Mouse (Mus musculus): ENCODE data around the gene Serpine3. TPM values are rescaled to one million over a fixed set of nuclear protein-coding genes. Genes with fewer than 3 reads are reported as not detected.

The Serpine3 gene
- total and polyA plus RNA-seq, 3 experiments: not detected

Other genes starting within 250 kb of the Serpine3 start
- under 1 TPM; 0.81 to 0.97 TPM for gene Gucy1b2, start 207.4 kb upstream of the Serpine3 start, total RNA-seq (2021)
- 0.11 and 0.43 TPM in 2 replicates for gene Gucy1b2, start 207.4 kb upstream of the Serpine3 start, polyA plus RNA-seq (2012; rRNA removed)
- gene Fam124a, start 107.9 kb upstream of the Serpine3 start, total RNA-seq (2021): 1 to 10 TPM; 2.5 to 3.3 TPM
- 2.4 and 3.6 TPM in 2 replicates for gene Fam124a, start 107.9 kb upstream of the Serpine3 start, polyA plus RNA-seq (2012; rRNA removed)
- gene Gm4131, start 96.7 kb upstream of the Serpine3 start, total RNA-seq (2021): not detected
- not detected in 2 replicates for gene Gm4131, start 96.7 kb upstream of the Serpine3 start, polyA plus RNA-seq (2012; rRNA removed)
- gene Ints6, start 97.5 kb downstream of the Serpine3 start, total RNA-seq (2021): 10 to 100 TPM; 42.6 to 60.3 TPM
- 13.5 and 16.2 TPM in 2 replicates for gene Ints6, start 97.5 kb downstream of the Serpine3 start, polyA plus RNA-seq (2012; rRNA removed)
- gene Wdfy2, start 174.0 kb downstream of the Serpine3 start, total RNA-seq (2021): 10 to 100 TPM; 29.5 to 31.9 TPM
- 9.0 and 14.0 TPM in 2 replicates for gene Wdfy2, start 174.0 kb downstream of the Serpine3 start, polyA plus RNA-seq (2012; rRNA removed)

All from adrenal gland, adult 2 months (tissue).